Mouse (Mus musculus) splenic B cell, adult 2 months (primary cell): ENCODE results near the gene Mb.

Experiments used
- DNase-seq: peaks from one replicate; pipeline ENCODE4 v3.0.0-alpha.2; 2011; ENCODE audit warnings: low read depth, low spot score
- H3K27me3 ChIP-seq: 2 replicates; pipeline ENCODE4 v1.6.1; 2012; ENCODE audit warnings: mild to moderate bottlenecking, low read length, moderate library complexity, mixed read lengths; ENCODE audit not compliant: control insufficient read depth, poor library complexity, insufficient read depth, severe bottlenecking
- H3K36me3 ChIP-seq: 2 replicates; pipeline ENCODE4 v1.6.1; 2012; ENCODE audit warnings: mild to moderate bottlenecking, low read length, moderate library complexity, mixed read lengths; ENCODE audit not compliant: control insufficient read depth, poor library complexity, insufficient read depth, severe bottlenecking

Gene Mb

GRCm38 (mm10) chr15:77025884-77026583 is 24.4 kb downstream of the Mb start:
- no peaks in the 10 kb centered on the region for H3K27me3 ChIP-seq
- no peaks in the 10 kb centered on the region for H3K36me3 ChIP-seq
- DNase-seq, result no peak

GRCm38 (mm10) chr15:77022401-77022957 is 28.0 kb downstream of the Mb start:
- H3K27me3 ChIP-seq, result no peaks in the 10 kb centered on the region
- DNase-seq, result no peak
- no peaks in the 10 kb centered on the region for H3K36me3 ChIP-seq

- no peak for DNase-seq
- Histone ChIP-seq H3K36me3 (no peaks in the 10 kb centered on the region), H3K27me3 (no peaks in the 10 kb centered on the region)
Observed at GRCm38 (mm10) chr15:77021851-77022250, 28.6 kb downstream of the Mb start.

DNA sequence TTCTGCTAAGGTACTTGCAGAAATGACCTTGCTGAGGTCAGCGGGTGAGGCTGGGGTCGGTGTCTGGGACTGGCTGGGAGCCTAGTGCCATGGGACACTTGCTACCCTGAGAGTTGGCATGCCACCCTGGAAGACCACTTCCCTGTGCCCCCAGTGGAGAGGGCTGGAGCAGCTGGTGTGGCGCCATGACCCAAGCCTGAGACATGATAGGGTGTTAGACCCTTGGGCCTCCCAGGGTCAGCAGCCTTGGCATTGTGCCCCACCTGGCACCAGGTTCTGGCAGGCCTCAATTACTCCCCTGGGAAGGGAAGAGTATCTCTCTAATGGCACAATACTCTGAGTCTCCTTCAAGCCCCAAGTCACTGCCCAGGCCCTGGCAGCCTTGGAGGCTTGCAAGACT is 29.4 kb downstream of the Mb start:
- Histone ChIP-seq H3K36me3 (no peaks in the 10 kb centered on the region), H3K27me3 (no peaks in the 10 kb centered on the region)
- no peak for DNase-seq

DNA sequence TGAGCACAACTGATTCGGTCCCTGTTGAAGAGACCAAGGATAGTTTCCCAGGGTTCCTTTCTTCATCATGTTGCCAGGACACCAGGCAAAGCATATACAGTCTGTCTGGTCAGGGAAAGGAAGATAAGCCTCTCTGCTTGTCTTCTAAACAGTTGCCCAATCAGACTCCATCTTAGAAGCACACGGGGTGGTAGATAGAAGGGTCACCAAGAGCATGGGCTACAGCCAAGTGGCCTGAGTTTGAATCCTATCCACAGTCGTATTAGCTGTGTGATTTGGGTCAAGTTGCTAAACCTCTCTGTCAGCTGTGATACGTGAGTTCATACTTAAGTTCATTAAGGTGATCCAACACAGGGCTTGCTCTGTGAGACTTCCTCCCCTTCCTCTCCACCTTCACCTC is 30.3 kb downstream of the Mb start:
- Histone ChIP-seq H3K27me3 (no peaks in the 10 kb centered on the region), H3K36me3 (no peaks in the 10 kb centered on the region)
- no peak for DNase-seq

- Histone ChIP-seq H3K36me3 (no peaks in the 10 kb centered on the region), H3K27me3 (no peaks in the 10 kb centered on the region)
- no peak for DNase-seq
Observed at GRCm38 (mm10) chr15:77019533-77019932, 30.9 kb downstream of the Mb start.

GRCm38 (mm10) chr15:77018740-77019340 is 31.6 kb downstream of the Mb start:
- H3K36me3 ChIP-seq, result no peaks in the 10 kb centered on the region
- H3K27me3 ChIP-seq, result no peaks in the 10 kb centered on the region
- DNase-seq, result no peak

GRCm38 (mm10) chr15:77017897-77018296 is 32.6 kb downstream of the Mb start:
- DNase-seq, result no peak
- Histone ChIP-seq H3K36me3 (no peaks in the 10 kb centered on the region), H3K27me3 (no peaks in the 10 kb centered on the region)

- Histone ChIP-seq H3K36me3 (no peaks in the 10 kb centered on the region), H3K27me3 (no peaks in the 10 kb centered on the region)
- DNase-seq, result no peak
Observed at GRCm38 (mm10) chr15:77016509-77016908, 34.0 kb downstream of the Mb start.

DNA sequence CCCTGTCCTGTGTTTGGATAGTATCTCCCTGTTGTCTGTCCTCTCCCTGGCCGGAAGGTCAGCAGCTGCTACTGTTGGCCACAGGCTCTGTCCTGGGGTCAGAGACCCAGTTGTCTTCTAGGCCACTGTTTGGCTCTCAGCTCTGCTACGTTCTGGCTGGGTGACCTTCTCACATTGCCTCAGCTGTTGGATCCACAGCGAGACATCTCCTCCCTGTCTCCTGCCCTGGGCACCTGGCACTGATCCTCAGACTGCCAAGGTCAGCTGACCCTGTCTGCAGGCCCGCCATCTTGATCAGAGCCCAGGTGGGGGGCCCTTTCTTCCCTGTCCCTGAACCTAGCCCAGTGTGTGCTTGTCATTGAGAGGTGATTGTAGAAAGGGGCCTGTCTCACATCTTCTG is 35.5 kb downstream of the Mb start:
- Histone ChIP-seq H3K36me3 (no peaks in the 10 kb centered on the region), H3K27me3 (no peaks in the 10 kb centered on the region)
- no peak for DNase-seq

DNA sequence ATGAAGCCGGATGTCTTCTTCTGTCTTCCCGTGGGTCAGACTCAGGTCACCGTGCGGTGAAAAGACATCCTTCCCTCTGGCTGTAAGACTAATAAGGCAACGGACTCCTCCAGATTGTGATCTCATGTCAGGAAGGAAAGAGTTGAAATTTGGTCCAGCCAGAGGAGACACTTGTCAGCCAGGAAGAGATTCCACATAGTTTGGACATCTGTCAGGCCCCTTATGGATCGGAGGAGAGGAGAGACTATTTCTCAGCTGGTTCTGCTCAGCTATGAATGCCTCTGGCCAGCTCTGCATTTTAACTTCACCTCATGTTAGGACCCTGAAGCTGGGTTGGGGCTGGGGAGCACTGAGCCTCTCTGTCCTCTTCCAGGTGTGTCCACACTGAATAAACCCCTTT is 36.0 kb downstream of the Mb start:
- H3K36me3 ChIP-seq, result no peaks in the 10 kb centered on the region
- no peak for DNase-seq
- no peaks in the 10 kb centered on the region for H3K27me3 ChIP-seq

GRCm38 (mm10) chr15:77013753-77014241 is 36.7 kb downstream of the Mb start:
- Histone ChIP-seq H3K36me3 (no peaks in the 10 kb centered on the region), H3K27me3 (no peaks in the 10 kb centered on the region)
- no peak for DNase-seq

DNA sequence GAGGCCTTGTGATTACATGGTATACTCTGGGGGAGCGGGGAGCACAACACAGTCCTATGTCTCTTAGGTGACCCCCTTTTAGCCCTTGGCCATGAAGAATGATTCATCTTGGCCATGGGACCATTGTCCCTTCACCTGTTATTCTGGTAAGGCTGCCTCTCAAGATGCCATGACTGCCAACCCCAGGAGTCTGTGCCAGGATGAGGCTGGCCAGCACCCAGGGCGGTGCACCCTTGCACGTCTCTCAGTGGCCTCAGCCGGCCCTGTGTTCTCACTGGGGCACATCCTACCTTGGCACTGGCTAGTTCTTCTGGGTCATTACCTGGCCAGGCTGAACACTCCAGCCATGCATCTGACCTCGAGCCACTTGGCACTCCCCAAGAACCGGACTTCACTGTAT is 41.6 kb downstream of the Mb start:
- H3K36me3 ChIP-seq, result no peaks in the 10 kb centered on the region
- no peak for DNase-seq
- no peaks in the 10 kb centered on the region for H3K27me3 ChIP-seq

GRCm38 (mm10) chr15:77003868-77004215 is 46.6 kb downstream of the Mb start:
- Histone ChIP-seq H3K36me3 (no peaks in the 10 kb centered on the region), H3K27me3 (no peaks in the 10 kb centered on the region)
- peak; percentile 11 for DNase-seq

GRCm38 (mm10) chr15:77003173-77003867 is 47.1 kb downstream of the Mb start:
- DNase-seq, result no peak
- no peaks in the 10 kb centered on the region for H3K36me3 ChIP-seq
- no peaks in the 10 kb centered on the region for H3K27me3 ChIP-seq
